Mouse (Mus musculus) gastrocnemius, adult 18-20 months (tissue): Measurements from ENCODE around the gene Lrp11. TPM values are rescaled to one million over a fixed set of nuclear protein-coding genes. Genes with fewer than 3 reads are reported as not detected.

ENCODE experiments used
- DNase-seq: peaks from one replicate; pipeline ENCODE4 v3.0.0; 2021; ENCODE audit warnings: low spot score
- total RNA-seq, 2 experiments: library from RNA; stranded (reverse); gene quantifications; 2 replicates each; pipeline ENCODE4 v1.2.3; 2021

The Lrp11 gene
- total RNA-seq, 2 experiments from 2014 or later: 1.6 to 1.7 TPM

DNA sequence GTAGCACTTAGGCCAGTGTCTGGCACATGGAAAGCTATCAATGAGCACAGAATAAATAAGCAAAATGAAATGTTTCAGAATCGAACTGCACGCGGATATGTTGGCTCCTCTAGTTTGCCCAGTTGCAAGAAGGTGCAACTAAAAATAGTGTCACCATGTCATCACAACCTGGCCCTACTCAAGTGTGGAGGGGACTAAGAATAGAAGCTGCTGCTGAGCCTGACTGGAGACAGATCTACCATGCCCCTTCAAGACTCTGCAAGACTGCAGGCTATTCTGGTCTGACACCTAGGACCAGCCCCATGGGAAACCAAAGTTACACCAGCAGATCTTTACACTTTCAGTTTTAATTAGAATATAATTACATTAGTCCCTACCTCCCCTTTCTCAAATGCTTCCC, 32.8 kb downstream of the Lrp11 start:
- peak; percentile 65 for DNase-seq

DNA sequence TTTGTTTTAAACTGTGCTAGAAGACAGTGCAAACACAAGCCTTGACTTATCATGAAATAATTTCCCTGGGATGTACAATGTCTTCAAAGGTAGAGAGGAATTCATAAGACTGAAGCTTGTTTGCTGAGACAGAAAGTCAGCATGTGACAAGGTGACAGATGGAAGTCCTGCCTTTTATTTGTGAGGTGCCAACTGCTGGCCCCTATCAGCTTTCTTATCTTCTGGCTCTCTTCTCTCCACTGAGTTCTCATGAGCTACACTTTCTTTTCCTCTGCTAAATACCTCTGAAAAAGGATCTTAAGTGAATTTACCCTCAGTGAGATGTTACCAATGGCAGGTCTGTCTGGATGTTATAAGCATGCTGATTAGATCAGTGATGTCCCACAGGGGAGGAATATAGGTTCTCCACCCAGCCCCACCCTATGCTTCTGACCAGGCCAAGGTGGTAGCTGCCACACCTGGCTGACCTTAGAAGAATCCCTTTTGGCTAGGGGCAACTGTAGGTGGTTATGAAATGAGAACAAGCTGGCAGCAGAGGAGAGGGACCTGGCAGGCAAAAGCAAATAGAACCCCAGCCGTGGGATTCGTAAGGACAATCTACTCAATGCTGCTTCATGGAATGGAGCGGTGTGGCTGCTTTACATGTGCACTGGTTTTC, 34.4 kb downstream of the Lrp11 start:
- DNase-seq: no peak

DNA sequence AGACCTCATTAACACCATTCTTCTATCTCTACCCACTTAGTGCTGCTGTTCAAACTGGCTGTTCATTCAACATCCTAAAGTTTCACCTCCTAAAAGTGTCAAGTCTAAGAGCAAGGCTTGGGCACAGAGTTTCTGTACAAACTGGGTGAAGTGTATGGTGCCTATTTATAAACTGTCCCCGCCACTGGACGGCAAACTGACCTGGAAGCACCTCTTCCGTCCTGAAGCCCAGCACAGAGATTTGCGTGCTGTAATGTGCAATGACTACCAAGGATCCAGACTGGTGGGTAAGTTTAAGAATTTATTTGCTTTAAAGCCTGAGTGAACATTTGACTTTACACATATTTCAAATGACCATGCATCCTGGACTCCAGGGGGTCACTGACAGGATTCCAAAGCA, 39.5 kb downstream of the Lrp11 start:
- no peak for DNase-seq

DNA sequence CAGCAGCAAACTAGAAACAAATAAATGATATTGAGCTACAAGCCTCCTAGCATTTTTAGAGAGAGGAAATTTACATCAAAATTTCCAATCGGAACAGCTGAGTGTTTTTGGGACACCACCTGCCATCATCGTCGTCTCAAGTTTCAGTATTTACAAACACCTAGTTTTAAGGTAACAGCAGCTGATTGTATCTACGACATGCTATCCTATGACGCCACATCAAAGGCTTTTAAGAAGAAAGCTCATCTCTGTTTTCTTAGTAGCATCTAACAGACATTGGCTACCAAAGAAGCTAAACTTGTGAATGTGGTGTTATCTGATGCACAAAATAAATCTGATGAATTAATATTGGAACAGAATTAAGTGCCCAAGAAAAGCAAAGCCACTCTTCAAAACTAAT, 40.7 kb downstream of the Lrp11 start:
- DNase-seq: no peak

DNA sequence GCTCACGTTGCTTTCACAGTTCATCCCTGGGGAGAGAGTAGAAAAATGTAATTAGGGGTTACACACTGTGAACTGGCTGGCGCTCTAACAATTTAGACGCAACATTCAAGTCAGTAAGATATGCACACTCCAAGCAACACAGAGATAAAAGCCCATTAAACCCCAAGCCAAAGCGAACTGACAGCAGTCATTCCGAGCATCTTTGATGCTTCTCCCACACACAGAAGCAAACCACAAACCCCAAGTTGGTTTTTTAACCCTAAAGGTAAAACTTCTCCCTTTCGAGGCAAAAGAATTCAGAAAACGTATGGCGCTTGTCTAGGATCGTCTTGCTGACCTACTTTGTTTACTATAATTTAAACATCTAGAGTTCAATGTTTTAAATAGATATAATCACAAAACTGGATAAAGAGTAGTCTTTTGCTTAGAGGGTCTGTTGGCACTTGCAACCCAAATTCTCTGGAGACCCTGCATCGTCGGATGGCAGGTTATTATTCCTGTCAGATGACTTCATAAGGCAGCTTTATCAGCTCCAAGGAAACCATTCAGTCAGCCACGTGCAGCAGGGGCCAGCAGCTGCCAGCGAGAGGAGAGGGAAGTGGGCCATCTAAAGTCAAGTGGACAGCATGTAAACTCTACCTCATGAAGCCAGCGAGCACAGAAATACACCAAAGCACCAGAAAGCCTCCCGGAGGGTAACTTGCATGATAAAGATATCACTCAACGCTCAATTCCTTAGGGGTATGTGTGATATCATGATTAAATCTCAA, 41.5 kb downstream of the Lrp11 start:
- DNase-seq: no peak

DNA sequence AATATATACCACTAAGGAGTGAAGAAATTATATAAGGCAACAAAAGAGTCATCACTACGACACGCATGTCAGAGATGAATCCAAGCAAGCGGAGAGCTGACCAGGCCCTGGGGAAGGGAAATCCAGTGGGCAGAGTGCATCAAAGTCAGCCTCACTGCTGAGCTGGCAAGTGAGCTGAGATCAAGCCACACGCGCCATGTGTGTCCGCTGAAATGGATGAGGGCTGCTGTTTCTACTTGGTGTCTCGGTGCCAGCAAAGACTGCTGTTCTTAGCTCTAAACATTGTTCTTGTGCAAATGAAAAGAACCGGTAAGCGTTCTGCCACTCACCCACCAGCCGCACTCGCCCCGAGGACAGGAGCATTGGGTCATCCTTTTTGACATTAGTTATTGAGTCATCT, 50.8 kb downstream of the Lrp11 start:
- no peak for DNase-seq

DNA sequence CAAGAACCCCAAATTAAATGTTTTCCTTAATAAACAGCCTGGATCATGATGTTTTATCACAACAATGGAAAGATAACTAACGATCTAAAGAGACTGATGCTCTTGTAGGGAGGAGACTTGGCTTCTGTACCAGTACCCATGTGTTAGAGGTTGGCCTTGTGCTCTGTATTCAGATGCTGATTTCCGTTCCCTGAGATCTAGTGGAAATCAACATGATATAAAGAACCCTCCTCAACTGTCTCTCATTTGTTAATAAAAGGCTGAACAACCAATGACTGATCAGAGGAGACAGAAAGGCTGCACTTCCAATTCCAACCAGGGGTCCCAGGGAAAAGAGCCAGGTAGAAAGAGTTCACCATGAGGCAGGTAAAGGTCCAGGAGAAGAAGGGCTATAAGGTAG, 56.3 kb downstream of the Lrp11 start:
- no peak for DNase-seq

DNA sequence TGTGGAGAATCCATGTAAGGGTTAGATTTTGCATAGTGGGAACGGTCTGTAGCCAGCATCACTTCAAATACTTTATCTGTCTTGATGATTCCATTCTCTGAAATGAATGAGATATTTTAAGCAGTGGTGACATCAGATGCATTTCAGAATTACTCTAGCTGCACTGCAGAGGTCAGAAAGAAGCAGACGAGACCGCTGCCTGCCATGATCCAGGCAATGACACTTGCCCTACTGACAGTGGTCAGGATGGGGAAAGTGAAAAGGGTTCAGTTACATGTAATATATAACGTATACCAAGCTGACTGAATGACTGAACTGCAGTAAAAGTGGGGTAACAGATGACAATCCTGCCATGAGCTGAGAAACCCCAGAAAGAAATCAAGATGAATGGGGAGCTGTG, 59.5 kb downstream of the Lrp11 start:
- no peak for DNase-seq

DNA sequence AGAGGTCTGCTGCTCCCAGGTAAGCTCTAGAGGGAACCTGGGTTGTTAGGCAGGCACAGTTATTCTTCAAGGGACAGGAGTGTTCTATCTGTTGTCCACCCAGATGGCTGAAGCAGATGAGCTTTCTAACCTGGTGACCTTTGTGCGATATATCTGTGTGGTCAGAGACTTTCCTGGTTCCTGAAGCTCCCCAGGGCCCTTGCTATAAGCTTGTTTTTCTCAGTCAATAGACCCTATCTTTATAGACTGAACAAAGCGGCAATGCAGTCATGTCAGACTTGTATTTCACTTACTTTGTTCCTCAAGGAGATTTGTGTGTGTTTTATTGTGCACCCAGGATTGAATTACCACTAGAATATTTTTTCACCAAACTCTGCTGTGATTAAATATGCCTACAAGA, 61.5 kb downstream of the Lrp11 start:
- no peak for DNase-seq

DNA sequence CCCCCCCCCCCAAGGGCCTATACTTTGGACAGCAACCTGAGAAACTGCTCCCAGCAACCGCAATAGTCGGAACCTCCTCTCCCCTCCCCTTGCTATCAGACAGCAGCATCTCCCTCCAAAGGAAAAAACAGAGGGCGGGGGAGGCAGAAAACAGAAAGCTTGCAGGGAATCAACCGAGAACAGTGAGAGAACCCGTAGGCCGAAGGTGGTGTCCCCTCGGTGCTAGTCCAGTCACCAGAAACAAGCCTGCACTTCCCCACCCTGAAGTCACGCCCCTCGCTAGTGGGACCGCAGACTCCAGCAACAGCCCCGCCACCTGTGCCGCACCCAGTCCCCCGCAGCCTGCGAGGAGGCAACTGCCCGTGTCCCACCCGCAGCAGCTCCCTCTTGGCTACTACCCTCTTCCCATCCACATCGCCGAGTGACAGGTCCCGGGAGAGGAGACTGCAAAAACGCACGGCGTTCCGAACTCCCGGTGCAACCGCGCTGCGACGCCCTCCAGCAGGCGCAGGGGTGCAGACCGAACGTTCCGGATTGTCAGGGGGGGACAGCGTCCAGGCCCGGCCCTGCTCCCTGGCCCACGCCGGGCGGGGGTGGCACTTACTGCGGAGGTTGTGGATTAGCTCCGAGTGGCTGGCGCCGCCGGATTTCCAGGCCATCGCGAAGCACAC, 73.0 kb downstream of the Lrp11 start:
- DNase-seq: peak; percentile 23

DNA sequence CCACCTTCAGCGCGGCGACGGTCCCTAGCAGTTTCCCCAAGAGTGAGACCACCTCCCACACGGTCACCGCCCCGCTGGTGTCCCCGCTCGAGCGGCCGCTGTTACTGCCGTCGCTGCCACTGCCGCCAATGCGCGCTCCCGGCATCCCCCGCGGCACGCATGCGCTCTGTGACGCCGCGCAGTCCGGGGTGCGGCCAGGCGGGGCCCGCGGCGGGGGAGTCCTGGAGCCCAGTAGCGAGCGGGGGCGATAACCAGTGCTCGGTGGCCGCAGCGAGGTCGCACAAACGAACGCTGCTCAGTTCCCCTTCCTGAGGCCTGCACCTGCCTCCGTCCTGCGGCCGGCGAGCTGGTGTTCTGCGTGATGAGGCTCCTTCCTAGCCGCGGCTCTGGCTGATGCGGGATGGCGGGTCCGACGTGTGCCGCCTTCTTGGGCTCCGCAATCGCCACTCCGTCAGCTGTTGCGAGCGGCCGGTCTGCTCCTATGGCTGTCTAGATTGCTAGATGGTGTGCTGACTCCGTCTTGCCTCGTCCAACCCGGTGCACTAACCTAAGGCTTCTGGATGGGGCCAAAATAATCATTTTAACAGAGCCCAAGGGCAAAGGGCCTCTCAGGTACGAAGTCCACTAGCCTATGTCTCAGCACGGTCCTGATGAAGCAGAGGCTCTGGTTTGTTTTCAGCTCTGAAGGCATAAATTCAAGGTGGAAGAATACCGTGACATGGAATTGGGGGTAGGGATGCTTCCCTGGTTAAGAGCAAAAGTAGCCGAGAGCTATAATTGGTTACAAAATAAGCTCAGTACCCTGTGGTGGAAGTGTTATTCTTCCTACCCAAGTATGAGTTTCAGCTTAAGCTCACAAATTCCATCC, 73.8 kb downstream of the Lrp11 start:
- DNase-seq: peak; percentile 89

DNA sequence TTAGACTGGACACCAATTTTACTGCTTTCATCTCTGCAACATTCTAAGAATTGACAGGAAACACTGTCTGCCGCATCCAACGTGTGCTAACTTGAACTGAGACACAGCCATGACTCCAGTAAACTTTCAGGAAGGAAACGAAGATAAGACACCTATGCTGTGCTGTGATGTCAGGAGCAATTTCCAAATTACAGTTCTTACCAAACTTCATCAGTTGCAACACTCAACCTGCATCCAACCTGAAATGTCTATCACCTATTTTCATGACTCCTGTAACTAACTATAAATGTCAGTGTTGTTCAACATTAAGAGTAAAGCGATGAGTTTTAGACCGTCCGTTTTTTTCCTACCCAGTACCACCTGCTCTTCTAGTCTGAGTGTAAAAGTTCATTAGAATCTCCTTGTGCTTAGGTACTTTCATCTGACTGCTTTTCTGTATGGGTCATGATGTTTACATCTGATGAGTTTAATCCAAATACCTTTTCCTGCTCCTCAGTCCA, 74.5 kb downstream of the Lrp11 start:
- no peak for DNase-seq

DNA sequence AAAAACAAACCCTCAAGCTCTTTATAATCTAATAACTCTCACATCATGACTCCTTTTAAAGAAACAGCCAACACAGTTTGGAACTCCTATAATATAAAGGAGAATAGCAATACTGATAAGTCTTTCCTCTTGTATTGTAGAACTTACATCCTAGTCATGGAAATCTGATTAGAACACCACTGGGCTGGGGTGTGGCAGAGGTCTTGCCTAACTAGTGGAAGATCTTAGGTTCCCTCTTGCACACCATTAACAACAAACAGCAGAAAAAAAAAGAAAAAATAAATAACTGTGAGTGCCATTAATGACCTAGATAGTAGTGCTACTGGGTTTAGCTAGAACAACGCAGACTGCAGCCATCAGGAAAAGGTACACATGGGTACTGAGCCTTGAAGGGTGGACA, 75.3 kb downstream of the Lrp11 start:
- DNase-seq: no peak

DNA sequence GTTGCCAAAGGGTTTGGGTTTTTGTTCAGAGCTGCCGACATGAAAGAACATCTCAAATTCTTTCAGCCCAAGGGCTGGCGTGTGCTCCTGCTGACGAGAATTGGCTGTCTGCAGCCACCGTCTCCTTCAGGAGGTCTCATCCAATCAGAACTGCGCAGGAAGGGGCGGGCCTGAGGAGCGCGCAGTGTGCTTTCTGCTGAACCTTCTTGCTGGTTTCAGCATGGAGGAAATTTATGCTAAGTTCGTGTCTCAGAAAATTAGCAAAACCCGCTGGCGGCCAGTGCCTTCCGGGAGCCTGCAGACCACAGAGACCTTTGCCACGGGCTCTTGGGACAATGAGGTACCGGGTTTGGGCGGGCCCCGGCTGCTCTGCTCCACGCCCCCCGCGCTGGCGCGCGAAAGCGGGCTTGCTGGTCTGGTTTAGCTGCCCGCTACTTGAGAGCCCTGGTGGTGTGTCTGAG, 77.8 kb downstream of the Lrp11 start, which contains the start of gene Nup43:
TSS of gene Nup43 (plus strand) at position 162 of the 461 bp plus-strand sequence.
- DNase-seq: peak; percentile 93

DNA sequence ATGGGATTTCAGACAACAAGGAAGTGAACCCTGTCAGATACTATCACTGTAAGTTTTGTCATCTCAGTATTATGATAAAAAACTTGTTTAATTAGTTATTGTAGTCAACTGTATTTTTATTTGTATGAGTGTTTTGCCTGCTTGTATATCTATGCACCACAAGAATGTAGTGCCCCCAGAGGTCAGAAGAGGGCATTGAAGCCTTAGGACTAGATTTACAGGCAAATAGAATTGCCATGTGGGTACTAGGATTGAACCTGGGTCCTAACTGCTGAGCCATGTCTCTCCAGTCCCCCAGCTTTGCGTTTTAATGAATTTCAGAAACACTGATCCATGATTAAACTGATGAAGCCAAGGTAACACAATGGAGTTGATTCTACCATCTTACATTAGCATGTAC, 84.1 kb downstream of the Lrp11 start:
- DNase-seq: peak; percentile 33

Other genes starting within 250 kb of the Lrp11 start
- gene Ulbp1, start 116.2 kb upstream of the Lrp11 start, total RNA-seq: under 1 TPM; 0.09 TPM
- 1 to 10 TPM; 5.8 TPM for gene Nup43, start 77.7 kb downstream of the Lrp11 start, total RNA-seq
- 100 to 1,000 TPM; 107 to 120 TPM for gene Pcmt1, start 91.3 kb downstream of the Lrp11 start, total RNA-seq
- gene Lats1, start 91.4 kb downstream of the Lrp11 start, total RNA-seq: 10 to 100 TPM in 1 of 2 experiments, 1 to 10 TPM in 1; 8.3 to 11.1 TPM
- 10 to 100 TPM; 11.8 to 13.9 TPM for gene Katna1, start 136.2 kb downstream of the Lrp11 start, total RNA-seq
- gene Ginm1, start 203.0 kb downstream of the Lrp11 start, total RNA-seq: 100 to 1,000 TPM; 101 to 102 TPM
- 10 to 100 TPM; 10.5 to 11.9 TPM for gene Ppil4, start 203.1 kb downstream of the Lrp11 start, total RNA-seq
- gene Zc3h12d, start 242.7 kb downstream of the Lrp11 start, total RNA-seq: under 1 TPM in 1 of 2 experiments, not detected in 1; 0.11 TPM